Mouse (Mus musculus) intestine, postnatal 0 days (tissue): ENCODE results near the gene Ccndbp1. TPM values are rescaled to one million over a fixed set of nuclear protein-coding genes. Genes with fewer than 3 reads are reported as not detected.

Experiments used
- ATAC-seq: fragments of 200-750 bp; cut with Nextera tagmentation; 2 replicates; pipeline ENCODE4 v1.8.0; 2017; ENCODE audit warnings: mild to moderate bottlenecking, moderate TSS enrichment, moderate library complexity
- H3K27ac ChIP-seq: fragments of 300-500 bp; sonication (generic); 2 replicates; pipeline ENCODE4 v1.5.1; 2014; ENCODE audit warnings: mild to moderate bottlenecking, low read depth, low read length, moderate library complexity
- H3K27me3 ChIP-seq: fragments of 300-500 bp; sonication (generic); replicated peaks from 2 replicates; pipeline ENCODE4 v1.6.1; 2014; ENCODE audit warnings: low read length, mixed read lengths; ENCODE audit not compliant: control insufficient read depth, insufficient read depth
- H3K36me3 ChIP-seq: fragments of 300-500 bp; sonication (generic); 2 replicates; pipeline ENCODE4 v1.6.1; 2014; ENCODE audit warnings: mild to moderate bottlenecking, moderate library complexity; ENCODE audit not compliant: control insufficient read depth, insufficient read depth
- H3K4me1 ChIP-seq: fragments of 300-500 bp; sonication (generic); replicated peaks from 2 replicates; pipeline ENCODE4 v1.6.1; 2014; ENCODE audit warnings: antibody characterized with exemption, low read length, mixed read lengths; ENCODE audit not compliant: control insufficient read depth, insufficient read depth
- H3K4me2 ChIP-seq: fragments of 300-500 bp; sonication (generic); replicated peaks from 2 replicates; pipeline ENCODE4 v1.6.1; 2014; ENCODE audit warnings: low read depth, mild to moderate bottlenecking, moderate library complexity
- H3K4me3 ChIP-seq: fragments of 300-500 bp; sonication (generic); 2 replicates; pipeline ENCODE4 v1.5.1; 2014; ENCODE audit warnings: low read depth, low read length
- H3K9ac ChIP-seq: fragments of 300-500 bp; sonication (generic); 2 replicates; pipeline ENCODE4 v1.6.1; 2014; ENCODE audit warnings: mild to moderate bottlenecking, low read depth, low read length
- H3K9me3 ChIP-seq: fragments of 300-500 bp; sonication (generic); 2 replicates; pipeline ENCODE4 v1.6.1; 2016; ENCODE audit warnings: mixed run types; ENCODE audit not compliant: control insufficient read depth
- CTCF ChIP-seq: sonication (generic); IDR thresholded peaks from 2 replicates; pipeline ENCODE4 v1.5.1; 2016; ENCODE audit warnings: low read depth, mild to moderate bottlenecking, control low read depth, antibody characterized with exemption, moderate library complexity
- WGBS: fragments of 180-500 bp; shearing (Covaris S2); extraction: QIAGEN DNeasy Blood & Tissue Kit; methylation state at CpG from one replicate; pipeline ENCODE4 v1.1.7; 2014; 5-methylcytosine and 5-hydroxymethylcytosine counted together
- polyA plus RNA-seq: library from polyadenylated mRNA; unstranded; fragments of >200 nt; fragmentation: Nextera tagmentation; extraction: Ambion mirVana; gene quantifications from 2 replicates; pipeline ENCODE4 v1.2.1, GENCODE M21; 2015

The Ccndbp1 gene
- polyA plus RNA-seq, 1 experiment from 2014 or later: 42.0 TPM

GRCm38 (mm10) chr2:121006986-121007385 lies 1.2 kb upstream of the Ccndbp1 start:
- Histone ChIP-seq H3K27ac (no peak overlapping the region), H3K9ac (no peak overlapping the region), H3K27me3 (no peaks in the 10 kb centered on the region), H3K4me2 (no peak overlapping the region), H3K4me1 (0 out of 2 replicates have a peak, but pooled peaks cover 6% of the 10 kb centered on the region), H3K4me3 (no peak overlapping the region), H3K36me3 (peaks cover 6% of the 10 kb centered on the region), H3K9me3 (no peaks in the 10 kb centered on the region)
- ATAC-seq: no peak
- WGBS: 56% methylated on average over 1 of the region's 1 CpGs
- no peak for TF ChIP-seq CTCF

DNA sequence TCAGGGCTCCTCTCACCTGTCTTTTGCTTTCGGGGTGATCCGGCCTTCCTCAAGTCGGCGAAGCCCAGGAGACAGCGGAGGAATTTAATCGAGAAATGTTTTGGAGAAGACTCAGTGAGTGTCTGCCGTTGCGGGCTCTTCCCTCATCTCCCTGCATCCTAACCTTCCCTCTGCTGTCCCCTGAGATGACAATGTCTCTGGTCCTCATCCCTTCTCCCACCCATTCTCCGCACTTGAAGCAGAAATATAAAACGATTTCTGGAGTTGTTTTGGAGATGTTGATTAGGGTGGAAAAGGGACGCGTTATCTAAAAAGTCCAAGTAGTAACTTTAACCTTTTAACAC lies 433 bp downstream of the Ccndbp1 start:
- TF ChIP-seq CTCF: no peak
- peak; percentile 23 for ATAC-seq
- WGBS: under 1% methylated on average over 12 of the region's 12 CpGs

DNA sequence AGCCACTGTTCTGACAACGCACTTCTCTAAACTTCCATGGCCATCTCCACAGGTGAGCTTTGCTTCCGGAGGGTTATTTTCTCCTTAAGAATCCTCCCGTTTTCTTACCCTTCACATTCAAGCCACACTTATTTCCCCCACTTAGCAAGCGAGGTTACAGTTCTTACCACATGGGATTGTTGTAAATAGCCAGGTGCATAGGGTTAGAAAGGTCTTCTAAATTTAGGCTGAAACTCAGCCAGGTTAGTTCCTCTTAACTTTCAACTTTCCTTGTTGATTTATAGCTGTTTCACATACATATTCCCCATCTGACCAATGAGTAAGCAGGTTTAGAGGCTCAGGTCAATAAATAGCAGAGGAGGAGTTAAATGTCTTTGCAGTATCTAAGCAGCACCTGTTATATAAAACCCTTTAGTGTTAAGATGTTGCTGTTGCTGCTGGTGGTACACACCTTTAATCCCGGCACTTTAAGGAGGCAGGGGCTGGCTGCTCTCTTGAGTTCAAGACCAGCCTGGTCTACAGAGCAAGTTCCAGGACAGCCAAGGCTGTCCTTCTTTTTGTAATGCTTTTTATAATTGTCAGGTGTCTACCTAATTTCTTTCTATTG lies 971 bp downstream of the Ccndbp1 start:
- Histone ChIP-seq H3K36me3 (peaks cover 24% of the 10 kb centered on the region), H3K4me2 (peak overlapping the region; percentile 85), H3K27ac (no peak overlapping the region), H3K4me1 (0 out of 2 replicates have a peak, but pooled peaks cover 6% of the 10 kb centered on the region), H3K4me3 (peak overlapping the region; percentile 89), H3K27me3 (no peaks in the 10 kb centered on the region), H3K9ac (peak overlapping the region; percentile 74), H3K9me3 (no peaks in the 10 kb centered on the region)
- no peak for TF ChIP-seq CTCF
- no peak for ATAC-seq
- WGBS: 19% methylated on average over 5 of the region's 5 CpGs

More for the DNA sequence above, 433 bp downstream of the Ccndbp1 start:
- H3K36me3 ChIP-seq: peaks cover 20% of the 10 kb centered on the region
- H3K27ac ChIP-seq: peak overlapping the region; percentile 69; the same call in 1 of the 2 replicates
- no peaks in the 10 kb centered on the region for H3K9me3 ChIP-seq
- peak overlapping the region; percentile 85 for H3K4me2 ChIP-seq
- H3K4me1 ChIP-seq: 0 out of 2 replicates have a peak, but pooled peaks cover 6% of the 10 kb centered on the region
- H3K27me3 ChIP-seq: no peaks in the 10 kb centered on the region
- H3K4me3 ChIP-seq: peak overlapping the region; percentile 89
- H3K9ac ChIP-seq: peak overlapping the region; percentile 74

DNA sequence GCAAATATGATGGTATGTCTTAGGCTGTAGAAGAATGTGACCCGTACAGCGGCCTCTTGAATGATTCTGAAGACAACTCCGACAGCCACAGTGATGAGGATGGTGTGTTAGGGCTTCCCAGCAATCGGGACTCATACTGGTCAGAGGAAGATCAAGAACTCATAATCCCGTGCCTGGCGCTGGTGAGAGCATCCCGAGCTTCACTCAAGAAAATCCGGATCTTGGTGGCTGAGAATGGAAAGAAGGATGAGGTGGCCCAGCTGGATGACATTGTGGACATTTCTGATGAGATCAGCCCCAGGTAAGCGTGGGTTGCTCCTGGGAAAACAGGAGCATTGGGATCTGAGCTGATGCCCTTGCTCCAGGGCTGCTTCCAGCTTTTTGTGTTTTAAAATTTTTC lies 4.5 kb downstream of the Ccndbp1 start:
- Histone ChIP-seq H3K4me3 (no peak overlapping the region), H3K4me2 (no peak overlapping the region), H3K27ac (no peak overlapping the region), H3K27me3 (no peaks in the 10 kb centered on the region), H3K36me3 (peaks cover 45% of the 10 kb centered on the region), H3K9me3 (no peaks in the 10 kb centered on the region; the same call in 1 of the 2 replicates), H3K9ac (no peak overlapping the region), H3K4me1 (0 out of 2 replicates have a peak, but pooled peaks cover 6% of the 10 kb centered on the region)
- WGBS: 90% methylated on average over 9 of the region's 9 CpGs
- no peak for TF ChIP-seq CTCF
- ATAC-seq: no peak

- peaks cover 44% of the 10 kb centered on the region for H3K36me3 ChIP-seq
- no peaks in the 10 kb centered on the region for H3K4me1 ChIP-seq
- H3K9me3 ChIP-seq: no peaks in the 10 kb centered on the region; the same call in 1 of the 2 replicates
- no peak overlapping the region for H3K4me3 ChIP-seq
- H3K27ac ChIP-seq: no peak overlapping the region
- TF ChIP-seq CTCF: no peak
- no peak for ATAC-seq
- H3K27me3 ChIP-seq: no peaks in the 10 kb centered on the region
- H3K4me2 ChIP-seq: no peak overlapping the region
- 79% methylated on average over 2 of the region's 2 CpGs for WGBS
- H3K9ac ChIP-seq: no peak overlapping the region
These were observed 7.3 kb downstream of the Ccndbp1 start for GRCm38 (mm10) chr2:121015507-121015906.

GRCm38 (mm10) chr2:121016226-121016625 lies 8.0 kb downstream of the Ccndbp1 start:
- Histone ChIP-seq H3K9me3 (no peaks in the 10 kb centered on the region; the same call in 1 of the 2 replicates), H3K36me3 (peaks cover 44% of the 10 kb centered on the region), H3K27me3 (no peaks in the 10 kb centered on the region), H3K9ac (no peak overlapping the region), H3K27ac (no peak overlapping the region), H3K4me1 (no peaks in the 10 kb centered on the region), H3K4me3 (no peak overlapping the region), H3K4me2 (no peak overlapping the region)
- ATAC-seq: no peak
- 87% methylated on average over 9 of the region's 9 CpGs for WGBS
- no peak for TF ChIP-seq CTCF

GRCm38 (mm10) chr2:121017151-121017550 lies 8.9 kb downstream of the Ccndbp1 start:
- no peak overlapping the region for H3K27ac ChIP-seq
- no peak for TF ChIP-seq CTCF

More at GRCm38 (mm10) chr2:121017151-121017550, 8.9 kb downstream of the Ccndbp1 start:
- Histone ChIP-seq H3K9me3 (no peaks in the 10 kb centered on the region; the same call in 1 of the 2 replicates), H3K4me1 (no peaks in the 10 kb centered on the region), H3K4me3 (no peak overlapping the region), H3K36me3 (peaks cover 40% of the 10 kb centered on the region), H3K27me3 (no peaks in the 10 kb centered on the region), H3K9ac (no peak overlapping the region), H3K4me2 (no peak overlapping the region)
- no peak for ATAC-seq
- WGBS: 96% methylated on average over 1 of the region's 1 CpGs
